Mouse (Mus musculus) adrenal gland, postnatal 25 days (tissue): ENCODE measurements around the gene Kdm4b. TPM values are rescaled to one million over a fixed set of nuclear protein-coding genes. Genes with fewer than 3 reads are reported as not detected.
A peak's percentile ranks its signal among the peaks of the same experiment; 100 is the strongest.

ENCODE experiments used
- DNase-seq: peaks from one replicate; pipeline ENCODE4 v3.0.0; 2021; ENCODE audit warnings: mixed read lengths
- long read RNA-seq: library from polyadenylated mRNA; stranded (forward); transcript quantifications from one replicate; pipeline ENCODE4 v2.0.0, GENCODE M21; 2021
- total RNA-seq: library from RNA; stranded (reverse); gene quantifications from 2 replicates; pipeline ENCODE4 v1.2.3, GENCODE M21; 2021

Gene Kdm4b
- total RNA-seq = 38.1 and 52.4 TPM in 2 replicates
- long read RNA-seq, full-length matches to known transcripts = 10 of 62 reads
- long read RNA-seq, partial matches to known transcripts = 28 of 62 reads
- long read RNA-seq, other reads (novel, unspliced or antisense) = 24 of 62 reads

GRCm38 (mm10) chr17:56325450-56326152, at the start of gene Kdm4b:
Gene Kdm4b (plus strand): TSS chr17:56326062.
- DNase-seq = peak; percentile 99

GRCm38 (mm10) chr17:56276643-56277566, 49.0 kb upstream of the Kdm4b start, which contains the start of gene Ticam1:
Gene Ticam1 (minus strand): TSS chr17:56276786.
- peak; percentile 86 for DNase-seq

- DNase-seq = no peak
Observed at GRCm38 (mm10) chr17:56277567-56277893, 48.3 kb upstream of the Kdm4b start.

GRCm38 (mm10) chr17:56278340-56278739, 47.5 kb upstream of the Kdm4b start:
- DNase-seq = no peak

- peak; percentile 39 for DNase-seq
Observed at GRCm38 (mm10) chr17:56279481-56280155, 46.2 kb upstream of the Kdm4b start.

- no peak for DNase-seq
Observed at GRCm38 (mm10) chr17:56281193-56281592, 44.7 kb upstream of the Kdm4b start.

- no peak for DNase-seq
Observed at GRCm38 (mm10) chr17:56282802-56283201, 43.1 kb upstream of the Kdm4b start.

GRCm38 (mm10) chr17:56283316-56283715, 42.5 kb upstream of the Kdm4b start:
- DNase-seq = no peak

GRCm38 (mm10) chr17:56285995-56286394, 39.9 kb upstream of the Kdm4b start:
- no peak for DNase-seq

GRCm38 (mm10) chr17:56287830-56288229, 38.0 kb upstream of the Kdm4b start:
- DNase-seq = peak; percentile 64

GRCm38 (mm10) chr17:56288866-56289265, 37.0 kb upstream of the Kdm4b start:
- DNase-seq = no peak

GRCm38 (mm10) chr17:56289371-56290331, 36.2 kb upstream of the Kdm4b start:
- DNase-seq = peak; percentile 47

- DNase-seq = peak; percentile 99
Observed at GRCm38 (mm10) chr17:56290388-56291170, 35.3 kb upstream of the Kdm4b start.

- DNase-seq = peak; percentile 90
Observed at GRCm38 (mm10) chr17:56291171-56291511, 34.7 kb upstream of the Kdm4b start.

GRCm38 (mm10) chr17:56291826-56292475, 33.9 kb upstream of the Kdm4b start:
- DNase-seq = no peak

- no peak for DNase-seq
Observed at GRCm38 (mm10) chr17:56292531-56293222, 33.2 kb upstream of the Kdm4b start, which contains the start of gene Plin3. Gene Plin3 (minus strand): TSS chr17:56292873.

GRCm38 (mm10) chr17:56293291-56293690, 32.6 kb upstream of the Kdm4b start:
- DNase-seq = no peak

GRCm38 (mm10) chr17:56294241-56294640, 31.6 kb upstream of the Kdm4b start:
- no peak for DNase-seq

GRCm38 (mm10) chr17:56296201-56296600, 29.7 kb upstream of the Kdm4b start:
- no peak for DNase-seq
